Mouse (Mus musculus): ENCODE measurements at regions not wholly inside any gene's neighbourhood (a gene's known extent, or its start where the extent isn't known, plus 50 kb on each side); places are given as distances from the start of the nearest gene placed in this dataset.

GRCm38 (mm10) chr3:18668936-18669335, 720.7 kb downstream of the Cypt12 start:
- DNase-seq: no peak

GRCm38 (mm10) chr3:18670203-18670700, 722.0 kb downstream of the Cypt12 start:
- no peak for DNase-seq

- DNase-seq: no peak
Measured at GRCm38 (mm10) chr3:18671681-18672080, 723.5 kb downstream of the Cypt12 start.

GRCm38 (mm10) chr3:18683346-18684101, 735.3 kb downstream of the Cypt12 start:
- DNase-seq: no peak

- no peak for DNase-seq
Measured at GRCm38 (mm10) chr3:18695113-18695792, 747.0 kb downstream of the Cypt12 start.

GRCm38 (mm10) chr3:18696981-18697660, 748.9 kb downstream of the Cypt12 start:
- no peak for DNase-seq

- DNase-seq: no peak
Measured at GRCm38 (mm10) chr3:18698106-18698505, 749.9 kb downstream of the Cypt12 start.

GRCm38 (mm10) chr3:18705165-18705564, 757.0 kb downstream of the Cypt12 start:
- DNase-seq: no peak

- no peak for DNase-seq
Measured at GRCm38 (mm10) chr3:18705756-18706155, 757.5 kb downstream of the Cypt12 start.

- DNase-seq: no peak
Measured at GRCm38 (mm10) chr3:18706356-18706755, 758.1 kb downstream of the Cypt12 start.

- DNase-seq: no peak
Measured at GRCm38 (mm10) chr3:18707730-18708129, 759.5 kb downstream of the Cypt12 start.

- no peak for DNase-seq
Measured at GRCm38 (mm10) chr3:18711661-18712060, 763.5 kb downstream of the Cypt12 start.

- no peak for DNase-seq
Measured at GRCm38 (mm10) chr3:18713986-18714385, 765.8 kb downstream of the Cypt12 start.

- no peak for DNase-seq
Measured at GRCm38 (mm10) chr3:18714968-18715630, 766.9 kb downstream of the Cypt12 start.

- peak in 1 of 2 experiments; percentile 20 for DNase-seq
Measured at GRCm38 (mm10) chr3:18715776-18716175, 767.6 kb downstream of the Cypt12 start.

GRCm38 (mm10) chr3:18725507-18725906, 777.3 kb downstream of the Cypt12 start:
- no peak for DNase-seq

GRCm38 (mm10) chr3:18731251-18731650, 783.0 kb downstream of the Cypt12 start:
- no peak for DNase-seq

- no peak for DNase-seq
Measured at GRCm38 (mm10) chr3:18731674-18732073, 783.5 kb downstream of the Cypt12 start.

GRCm38 (mm10) chr3:18733540-18733939, 785.3 kb downstream of the Cypt12 start:
- DNase-seq: no peak

GRCm38 (mm10) chr3:18738946-18739345, 790.7 kb downstream of the Cypt12 start:
- DNase-seq: no peak

GRCm38 (mm10) chr3:18740344-18740743, 792.1 kb downstream of the Cypt12 start:
- no peak for DNase-seq

GRCm38 (mm10) chr3:18743474-18743873, 795.3 kb downstream of the Cypt12 start:
- DNase-seq: no peak

GRCm38 (mm10) chr3:18744216-18744615, 796.0 kb downstream of the Cypt12 start:
- no peak for DNase-seq

Data from lung, adult 18-20 months (tissue).